7 mouse cellular contexts compared by ENCODE assay signal in the genomic region with DNA sequence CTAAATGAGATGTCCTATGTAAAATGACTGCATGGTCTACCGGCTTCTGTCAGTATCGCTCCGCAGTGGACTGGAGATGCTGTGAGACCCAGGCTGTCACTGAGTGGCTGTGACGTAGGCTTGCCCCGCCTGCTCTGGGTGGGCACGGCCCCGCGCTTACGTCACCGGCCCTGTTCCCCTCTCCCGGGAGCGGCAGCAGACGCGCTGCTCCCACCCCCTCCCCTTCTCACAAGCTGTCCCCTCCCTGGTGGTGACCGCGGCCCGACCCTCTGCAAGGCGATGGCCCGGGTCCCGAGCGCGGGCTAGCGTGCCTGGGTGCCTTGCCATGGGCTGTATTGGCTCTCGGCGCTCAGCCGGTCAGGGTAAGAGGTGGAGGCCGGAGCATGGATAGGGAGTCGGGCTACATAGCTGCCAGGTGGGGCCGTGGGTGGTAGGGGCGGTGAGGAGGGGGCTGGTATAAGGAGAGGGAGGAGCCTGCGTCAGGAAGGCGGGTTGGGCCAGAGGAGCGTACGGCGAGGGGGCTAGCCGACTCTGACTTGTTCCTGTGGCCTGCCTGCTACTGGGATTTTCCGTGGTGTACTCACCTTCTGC. TPM values are rescaled to one million over a fixed set of nuclear protein-coding genes. Genes with fewer than 3 reads are reported as not detected.
DNase-seq lines count a peak whose midpoint lies in the region; ATAC-seq and TF ChIP-seq lines count a peak whose summit lies in the region.

A gene (plus strand): TSS at position 131 of the 591 bp plus-strand sequence.

- H3K9ac ChIP-seq in embryonic facial prominence, embryonic 13.5 days = peak within 1 kb of the TSS; percentile 75
- H3K9ac ChIP-seq in midbrain, embryonic 11.5 days (ENCODE audit: low read length) = peak within 1 kb of the TSS; percentile 67

- peaks cover 6% of the 10 kb centered on the region; the same call in 1 of the 2 replicates for H3K27me3 ChIP-seq in embryonic facial prominence, embryonic 13.5 days
- H3K27me3 ChIP-seq in midbrain, embryonic 11.5 days (ENCODE audit: control insufficient read depth, insufficient read depth, low read length) = no peaks in the 10 kb centered on the region

- peak; percentile 92 to 94 for DNase-seq in heart, adult 18-20 months
- peak; percentile 81 for DNase-seq in kidney, adult 11 months
- peak; percentile 97 for DNase-seq in left cerebral cortex, postnatal 4 days
- DNase-seq in midbrain, embryonic 11.5 days (ENCODE audit: low spot score, missing footprints) = peak; percentile 99
- peak; percentile 81 for DNase-seq in skeletal muscle tissue, adult 2 months (ENCODE audit: low read depth, low spot score)

- 2% methylated on average over 37 of the region's 37 CpGs for WGBS in bone marrow, adult 2 months
- WGBS in embryonic facial prominence, embryonic 13.5 days = under 1% methylated on average over 35 of the region's 37 CpGs
- 0% methylated on average over 37 of the region's 37 CpGs for WGBS in midbrain, embryonic 11.5 days

- no peaks in the 10 kb centered on the region for H3K9me3 ChIP-seq in embryonic facial prominence, embryonic 13.5 days
- H3K9me3 ChIP-seq in midbrain, embryonic 11.5 days (ENCODE audit: control insufficient read depth, low read length) = no peaks in the 10 kb centered on the region

- intact Hi-C loops in left cerebral cortex, postnatal 4 days (cut with DNase I) = no loop called here

- peak within 1 kb of the TSS; percentile 83 for H3K4me2 ChIP-seq in embryonic facial prominence, embryonic 13.5 days
- H3K4me2 ChIP-seq in midbrain, embryonic 11.5 days = peak within 1 kb of the TSS; percentile 63

- TF ChIP-seq CTCF in bone marrow, adult 2 months (IDR thresholded peaks at IDR 0.05; ENCODE audit: control insufficient read depth, insufficient read depth, low read length) = no peak

- peak within 1 kb of the TSS; percentile 57 for H3K4me3 ChIP-seq in bone marrow, adult 2 months (replicated peaks; ENCODE audit: control insufficient read depth, low read depth, low read length)
- peak within 1 kb of the TSS; percentile 63 for H3K4me3 ChIP-seq in embryonic facial prominence, embryonic 13.5 days
- peak within 1 kb of the TSS; percentile 53 for H3K4me3 ChIP-seq in midbrain, embryonic 11.5 days (ENCODE audit: low read depth, low read length)

- peaks cover 39% of the 10 kb centered on the region for H3K36me3 ChIP-seq in embryonic facial prominence, embryonic 13.5 days
- peaks cover 17% of the 10 kb centered on the region for H3K36me3 ChIP-seq in midbrain, embryonic 11.5 days (ENCODE audit: control insufficient read depth, insufficient read depth, low read length)

- peak within 1 kb of the TSS; percentile 12; the same call in 1 of the 2 replicates for H3K27ac ChIP-seq in bone marrow, adult 2 months (ENCODE audit: control insufficient read depth, insufficient read depth, low read depth, low read length, poor library complexity)
- peak within 1 kb of the TSS; percentile 87 for H3K27ac ChIP-seq in embryonic facial prominence, embryonic 13.5 days
- H3K27ac ChIP-seq in midbrain, embryonic 11.5 days (ENCODE audit: low read depth, low read length) = peak within 1 kb of the TSS; percentile 73

- 0 out of 2 replicates have a peak, but pooled peaks have one; percentile 29 for TF ChIP-seq POLR2A in bone marrow, adult 2 months (IDR thresholded peaks at IDR 0.05; ENCODE audit: borderline replicate concordance, control insufficient read depth, low read depth, low read length)

- H3K4me1 ChIP-seq in bone marrow, adult 2 months (ENCODE audit: control insufficient read depth, insufficient read depth, low read length) = no peaks in the 10 kb centered on the region; the same call in 1 of the 2 replicates
- H3K4me1 ChIP-seq in embryonic facial prominence, embryonic 13.5 days = peaks cover 29% of the 10 kb centered on the region
- H3K4me1 ChIP-seq in midbrain, embryonic 11.5 days (ENCODE audit: control insufficient read depth, insufficient read depth, low read length) = peaks cover 27% of the 10 kb centered on the region

- peak; percentile 86 for ATAC-seq in embryonic facial prominence, embryonic 13.5 days (ENCODE audit: insufficient number of reproducible peaks, insufficient read depth, low FRiP score, low TSS enrichment, low read depth)
- peak; percentile 93 for ATAC-seq in midbrain, embryonic 11.5 days (ENCODE audit: low FRiP score)

RNA-seq across cellular contexts. Expression of the gene that starts here (rescaled TPM):
- 3.7 and 7.0 TPM in 2 replicates for polyA plus RNA-seq in bone marrow, adult 2 months (2011; ENCODE audit: insufficient read depth, insufficient read length, low replicate concordance, missing spikeins)
- polyA plus RNA-seq in embryonic facial prominence, embryonic 13.5 days (2015; fragmentation: Nextera tagmentation; extraction: Ambion mirVana) = 7.0 and 7.2 TPM in 2 replicates
- 10 to 100 TPM; 19.8 to 31.3 TPM for total RNA-seq in heart, adult 18-20 months (2021)
- 100 to 1,000 TPM; 101 to 115 TPM for total RNA-seq in left cerebral cortex, postnatal 4 days (2021)
- 8.8 and 12.5 TPM in 2 replicates for polyA plus RNA-seq in midbrain, embryonic 11.5 days (2014; fragmentation: Nextera tagmentation; extraction: Ambion mirVana)

Comparison
In these comparisons a context has a peak if more than half of its experiments do, and no peak if none do; other contexts are left out.
1. Peak in every context shown above with its lines: DNase-seq, ATAC-seq, H3K4me3 ChIP-seq and H3K27ac ChIP-seq.
2. H3K27ac ChIP-seq: peak in every context shown above with its lines; median percentile 87 in embryonic facial prominence, embryonic 13.5 days; 73 in midbrain, embryonic 11.5 days; 12 in bone marrow, adult 2 months.